Mouse (Mus musculus) intestine, embryonic 14.5 days (tissue): ENCODE data around the gene Mob1b. TPM values are rescaled to one million over a fixed set of nuclear protein-coding genes. Genes with fewer than 3 reads are reported as not detected.
"Not testable (repeated sequence)": the region's sequence is repeated elsewhere in the genome, so short reads cannot be mapped to it uniquely, and the experiment has no call there.

Experiments
- ATAC-seq: fragments of 200-750 bp; cut with Nextera tagmentation; replicated peaks from 2 replicates; pipeline ENCODE4 v1.8.0; 2017; ENCODE audit warnings: low read depth, moderate number of reproducible peaks, moderate TSS enrichment, moderate library complexity; ENCODE audit not compliant: low FRiP score, low TSS enrichment
- DNase-seq: peaks from one replicate; pipeline ENCODE4 v3.0.0-alpha.2; 2018; ENCODE audit warnings: low spot score
- H3K27ac ChIP-seq: fragments of 300-500 bp; sonication (generic); 2 replicates; pipeline ENCODE4 v1.5.1; 2014; ENCODE audit warnings: low read depth, mild to moderate bottlenecking, control low read depth
- H3K27me3 ChIP-seq: fragments of 300-500 bp; sonication (generic); replicated peaks from 2 replicates; pipeline ENCODE4 v1.6.1; 2014; ENCODE audit warnings: low read length, control low read depth; ENCODE audit not compliant: control insufficient read depth, insufficient read depth
- H3K36me3 ChIP-seq: fragments of 300-500 bp; sonication (generic); 2 replicates; pipeline ENCODE4 v1.6.1; 2014; ENCODE audit warnings: low read length, control low read depth; ENCODE audit not compliant: control insufficient read depth, insufficient read depth
- H3K4me1 ChIP-seq: fragments of 300-500 bp; sonication (generic); replicated peaks from 2 replicates; pipeline ENCODE4 v1.6.1; 2014; ENCODE audit warnings: low read length, control low read depth, mixed read lengths; ENCODE audit not compliant: control insufficient read depth, insufficient read depth
- H3K4me2 ChIP-seq: fragments of 300-500 bp; sonication (generic); 2 replicates; pipeline ENCODE4 v1.6.1; 2014; ENCODE audit warnings: low read length
- H3K4me3 ChIP-seq: fragments of 300-500 bp; sonication (generic); 2 replicates; pipeline ENCODE4 v1.5.1; 2014; ENCODE audit warnings: low read depth, low read length, control low read depth, mixed read lengths
- H3K9ac ChIP-seq: fragments of 300-500 bp; sonication (generic); 2 replicates; pipeline ENCODE4 v1.6.1; 2014; ENCODE audit warnings: mild to moderate bottlenecking, low read length
- H3K9me3 ChIP-seq: fragments of 300-500 bp; sonication (generic); 2 replicates; pipeline ENCODE4 v1.6.1; 2016; ENCODE audit warnings: low read length, control low read depth; ENCODE audit not compliant: control insufficient read depth
- WGBS: fragments of 180-500 bp; shearing (Covaris S2); extraction: QIAGEN DNeasy Blood & Tissue Kit; methylation state at CpG from one replicate; pipeline ENCODE4 v1.1.7; 2014; 5-methylcytosine and 5-hydroxymethylcytosine counted together
- polyA plus RNA-seq: library from polyadenylated mRNA; unstranded; fragments of >200 nt; fragmentation: Nextera tagmentation; extraction: Ambion mirVana; gene quantifications from 2 replicates; pipeline ENCODE4 v1.2.1, GENCODE M21; 2014

Mob1b gene
- polyA plus RNA-seq, 1 experiment from 2014 or later: 14.7 TPM

- Histone ChIP-seq H3K4me3 (peak overlapping the region; percentile 94), H3K4me2 (peak overlapping the region; percentile 50), H3K4me1 (peaks cover 21% of the 10 kb centered on the region), H3K9ac (peak overlapping the region; percentile 95), H3K36me3 (no peaks in the 10 kb centered on the region), H3K27me3 (no peaks in the 10 kb centered on the region), H3K9me3 (no peaks in the 10 kb centered on the region), H3K27ac (peak overlapping the region; percentile 95)
- DNase-seq (no peak), ATAC-seq (peak; percentile 80)
- under 1% methylated on average over 30 of the region's 38 CpGs for WGBS
These were observed 384 bp downstream of the Mob1b start for GRCm38 (mm10) chr5:88721003-88721475.

DNA sequence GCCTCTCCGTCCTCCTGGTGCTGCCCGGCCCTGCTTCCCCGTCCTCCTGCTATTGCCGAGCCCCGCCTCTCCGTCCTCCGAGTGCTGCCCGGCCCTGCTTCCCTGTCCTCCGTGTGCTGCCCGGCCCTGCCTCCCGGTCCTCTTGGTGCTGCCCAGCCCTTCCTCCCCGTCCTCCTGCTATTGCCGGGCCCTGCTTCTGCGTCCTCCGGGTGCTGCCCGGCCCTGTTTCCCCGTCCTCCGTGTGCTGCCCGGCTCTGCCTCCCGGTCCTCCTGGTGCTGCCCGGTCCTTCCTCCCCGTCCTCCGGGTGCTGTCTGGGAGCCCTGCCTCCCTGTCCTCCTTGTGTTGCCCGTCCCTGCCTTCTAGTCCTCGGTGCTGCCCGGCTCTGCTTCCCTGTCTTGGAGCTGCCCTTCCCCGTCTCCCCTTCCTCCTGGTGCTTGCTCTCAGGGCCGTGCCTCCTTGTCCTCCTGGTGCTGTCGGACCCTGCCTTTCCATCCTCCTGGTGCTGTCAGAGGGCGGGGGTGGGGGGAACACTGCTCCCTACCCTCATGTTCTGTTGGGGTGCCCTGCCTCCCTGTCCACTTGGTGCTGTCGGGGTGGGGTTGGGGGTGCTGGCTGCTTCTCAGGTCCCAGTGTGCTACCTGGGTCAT lies 1.0 kb downstream of the Mob1b start:
- Histone ChIP-seq H3K4me2 (peak overlapping the region; percentile 50), H3K4me1 (peaks cover 21% of the 10 kb centered on the region), H3K27me3 (no peaks in the 10 kb centered on the region), H3K36me3 (no peaks in the 10 kb centered on the region), H3K9me3 (no peaks in the 10 kb centered on the region), H3K4me3 (peak overlapping the region; percentile 94), H3K27ac (peak overlapping the region; percentile 95; the same call in 1 of the 2 replicates), H3K9ac (peak overlapping the region; percentile 95)
- ATAC-seq (no peak; the same call in 1 of the 2 replicates), DNase-seq (no peak)
- WGBS: 1% methylated on average over 31 of the region's 31 CpGs

DNA sequence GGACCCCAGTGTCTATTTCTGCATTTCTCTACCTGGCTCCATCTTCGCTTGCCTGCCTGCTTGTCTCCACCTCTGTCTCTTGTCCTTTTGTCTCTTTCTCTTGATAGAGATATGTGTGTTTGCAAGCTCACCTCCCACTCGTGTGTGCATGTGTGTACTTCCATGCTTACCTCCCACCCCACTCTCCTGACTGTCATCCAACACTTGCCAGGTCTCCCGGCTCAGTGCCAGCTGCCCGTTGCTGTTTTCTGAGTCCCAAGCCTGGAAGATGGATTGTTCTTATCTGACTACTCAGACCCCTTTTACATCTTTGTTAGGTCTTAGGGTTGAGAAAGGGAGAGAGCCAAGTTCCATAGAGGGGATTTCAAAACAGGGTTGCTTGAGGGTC lies 1.6 kb downstream of the Mob1b start:
- DNase-seq (no peak), ATAC-seq (no peak)
- 10% methylated on average over 4 of the region's 4 CpGs for WGBS
- Histone ChIP-seq H3K4me1 (peaks cover 21% of the 10 kb centered on the region), H3K27me3 (no peaks in the 10 kb centered on the region), H3K9ac (peak overlapping the region; percentile 95), H3K4me3 (peak overlapping the region; percentile 94), H3K4me2 (peak overlapping the region; percentile 50), H3K9me3 (no peaks in the 10 kb centered on the region), H3K36me3 (no peaks in the 10 kb centered on the region), H3K27ac (no peak overlapping the region)

GRCm38 (mm10) chr5:88724030-88724429 lies 3.4 kb downstream of the Mob1b start:
- H3K9ac ChIP-seq: no peak overlapping the region
- H3K36me3 ChIP-seq: no peaks in the 10 kb centered on the region
- H3K27ac ChIP-seq: no peak overlapping the region
- H3K4me1 ChIP-seq: peaks cover 21% of the 10 kb centered on the region
- no peak overlapping the region for H3K4me2 ChIP-seq
- WGBS: 61% methylated on average over 3 of the region's 3 CpGs
- ATAC-seq (no peak), DNase-seq (no peak)
- no peaks in the 10 kb centered on the region for H3K9me3 ChIP-seq
- H3K4me3 ChIP-seq: no peak overlapping the region
- no peaks in the 10 kb centered on the region for H3K27me3 ChIP-seq

DNA sequence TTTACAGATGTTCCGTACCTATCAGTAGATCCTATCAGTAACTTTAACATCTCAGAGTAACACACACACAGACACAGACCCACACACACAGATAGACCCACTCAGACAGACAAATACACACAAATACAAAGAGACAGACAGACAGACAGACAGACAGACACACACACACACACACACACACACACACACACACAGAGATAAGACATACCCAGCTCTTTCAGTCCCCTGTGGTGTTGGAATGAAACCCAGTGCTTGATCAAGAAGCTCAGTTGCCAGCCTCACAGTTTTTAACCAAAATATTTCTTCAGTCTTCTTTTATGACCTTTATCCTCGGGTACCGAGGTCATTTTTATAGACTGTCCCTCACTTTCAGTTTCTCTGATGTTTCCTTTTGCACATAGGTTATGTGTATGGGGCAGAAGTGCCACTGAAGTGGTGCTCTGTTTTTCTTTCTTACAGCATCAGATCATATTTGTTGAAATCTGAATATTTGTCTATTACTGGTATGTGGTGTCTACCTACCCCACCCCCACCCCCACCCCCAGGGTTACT lies 7.0 kb downstream of the Mob1b start:
- H3K4me2 ChIP-seq: no peak overlapping the region
- H3K9me3 ChIP-seq: no peaks in the 10 kb centered on the region
- ATAC-seq: no peak
- peaks cover 13% of the 10 kb centered on the region; the same call in 1 of the 2 replicates for H3K4me1 ChIP-seq
- no peak overlapping the region for H3K4me3 ChIP-seq
- no peaks in the 10 kb centered on the region for H3K27me3 ChIP-seq
- no peak overlapping the region for H3K9ac ChIP-seq
- no peak for DNase-seq
- WGBS: 68% methylated on average over 3 of the region's 3 CpGs
- no peaks in the 10 kb centered on the region for H3K36me3 ChIP-seq
- H3K27ac ChIP-seq: no peak overlapping the region

DNA sequence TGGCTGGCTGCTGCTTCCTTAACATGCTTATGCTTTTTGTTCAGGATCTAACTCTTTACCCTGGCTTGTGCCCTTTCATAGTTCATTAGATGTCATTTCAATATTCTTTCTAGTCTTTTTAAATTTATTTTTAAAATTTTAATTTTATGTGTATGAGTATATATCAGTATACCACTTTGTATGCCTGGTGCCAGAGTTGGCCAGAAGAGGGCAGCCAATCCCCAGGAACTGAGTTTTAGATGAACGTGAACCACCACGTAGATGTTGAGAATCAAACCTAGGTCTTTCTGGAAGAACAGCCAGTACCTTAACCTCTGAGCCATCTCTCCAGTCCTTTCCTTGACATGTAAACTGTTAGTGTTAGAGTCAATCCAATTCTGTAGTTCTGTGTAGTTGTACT lies 14.1 kb downstream of the Mob1b start:
- no peak overlapping the region for H3K4me2 ChIP-seq
- no peaks in the 10 kb centered on the region for H3K4me1 ChIP-seq
- H3K27me3 ChIP-seq: no peaks in the 10 kb centered on the region
- DNase-seq (no peak), ATAC-seq (no peak)
- 86% methylated on average over 2 of the region's 2 CpGs for WGBS
- no peaks in the 10 kb centered on the region for H3K36me3 ChIP-seq
- no peaks in the 10 kb centered on the region for H3K9me3 ChIP-seq
- H3K27ac ChIP-seq: no peak overlapping the region
- no peak overlapping the region for H3K4me3 ChIP-seq
- no peak overlapping the region for H3K9ac ChIP-seq

DNA sequence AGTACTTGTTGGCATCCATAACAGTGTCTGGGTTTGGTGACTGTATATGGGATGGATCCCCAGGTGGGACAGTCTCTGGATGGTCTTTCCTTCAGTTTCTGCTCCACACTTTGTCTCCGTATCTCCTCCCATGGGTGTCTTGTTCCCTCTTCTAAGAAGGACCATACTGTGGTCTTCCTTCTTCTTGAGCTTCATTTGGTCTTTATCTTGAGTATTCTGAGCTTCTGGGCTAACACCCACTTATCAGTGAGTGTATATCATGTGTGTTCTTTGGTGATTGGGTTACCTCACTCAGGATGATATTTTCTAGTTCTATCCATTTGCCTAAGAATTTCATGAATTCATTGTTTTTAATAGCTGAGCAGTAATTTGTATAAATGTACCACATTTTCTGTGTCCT lies 20.4 kb downstream of the Mob1b start:
- H3K4me3 ChIP-seq: not testable (repeated sequence)
- 100% methylated on average over 1 of the region's 1 CpGs for WGBS

GRCm38 (mm10) chr5:88747774-88748173 lies 27.1 kb downstream of the Mob1b start:
- no peaks in the 10 kb centered on the region for H3K4me1 ChIP-seq
- no peak overlapping the region for H3K4me3 ChIP-seq
- H3K4me2 ChIP-seq: no peak overlapping the region
- no peaks in the 10 kb centered on the region for H3K27me3 ChIP-seq
- DNase-seq (no peak), ATAC-seq (no peak)
- WGBS: 74% methylated on average over 1 of the region's 1 CpGs
- no peak overlapping the region for H3K27ac ChIP-seq
- H3K9me3 ChIP-seq: no peaks in the 10 kb centered on the region
- H3K9ac ChIP-seq: no peak overlapping the region
- peaks cover 29% of the 10 kb centered on the region for H3K36me3 ChIP-seq

More for the DNA sequence above, 20.4 kb downstream of the Mob1b start:
- not testable (repeated sequence) for H3K9ac ChIP-seq, H3K27me3 ChIP-seq, H3K27ac ChIP-seq, ATAC-seq, DNase-seq, H3K4me2 ChIP-seq, H3K4me1 ChIP-seq, H3K9me3 ChIP-seq
- peaks cover 16% of the 10 kb centered on the region for H3K36me3 ChIP-seq

GRCm38 (mm10) chr5:88753199-88753598 lies 32.5 kb downstream of the Mob1b start:
- no peak for ATAC-seq
- Histone ChIP-seq H3K4me1 (no peaks in the 10 kb centered on the region), H3K9ac (no peak overlapping the region), H3K36me3 (peaks cover 45% of the 10 kb centered on the region), H3K27me3 (no peaks in the 10 kb centered on the region), H3K27ac (no peak overlapping the region), H3K4me3 (no peak overlapping the region), H3K9me3 (no peaks in the 10 kb centered on the region), H3K4me2 (no peak overlapping the region)
- no peak for DNase-seq
- WGBS: 89% methylated on average over 4 of the region's 4 CpGs
